Mouse (Mus musculus): ENCODE results near the gene Syne1. TPM values are rescaled to one million over a fixed set of nuclear protein-coding genes. Genes with fewer than 3 reads are reported as not detected.
"Not testable (repeated sequence)": the region's sequence is repeated elsewhere in the genome, so short reads cannot be mapped to it uniquely, and the experiment has no call there.

Gene Syne1
- total RNA-seq, 2 experiments from 2014 or later, result 34.7 to 54.5 TPM

- DNase-seq, result no peak
Measured at GRCm38 (mm10) chr10:5520695-5521094, 30.6 kb downstream of the Syne1 start.

- DNase-seq, result no peak
Measured at GRCm38 (mm10) chr10:5515330-5515729, 36.0 kb downstream of the Syne1 start.

GRCm38 (mm10) chr10:5514134-5514533 lies 37.1 kb downstream of the Syne1 start:
- DNase-seq, result no peak

- DNase-seq, result no peak
Measured at GRCm38 (mm10) chr10:5512285-5512684, 39.0 kb downstream of the Syne1 start.

GRCm38 (mm10) chr10:5511403-5511802 lies 39.9 kb downstream of the Syne1 start:
- DNase-seq, result no peak

- no peak for DNase-seq
Measured at GRCm38 (mm10) chr10:5507478-5507877, 43.8 kb downstream of the Syne1 start.

GRCm38 (mm10) chr10:5504761-5505160 lies 46.5 kb downstream of the Syne1 start:
- no peak for DNase-seq

- DNase-seq, result no peak
Measured at GRCm38 (mm10) chr10:5503909-5504308, 47.4 kb downstream of the Syne1 start.

GRCm38 (mm10) chr10:5499684-5500369 lies 51.5 kb downstream of the Syne1 start:
- DNase-seq, result not testable (repeated sequence)

GRCm38 (mm10) chr10:5497859-5498258 lies 53.4 kb downstream of the Syne1 start:
- no peak for DNase-seq

GRCm38 (mm10) chr10:5491050-5491449 lies 60.2 kb downstream of the Syne1 start:
- no peak for DNase-seq

- no peak for DNase-seq
Measured at GRCm38 (mm10) chr10:5490029-5490428, 61.3 kb downstream of the Syne1 start.

- DNase-seq, result no peak
Measured at GRCm38 (mm10) chr10:5488097-5488496, 63.2 kb downstream of the Syne1 start.

- no peak for DNase-seq
Measured at GRCm38 (mm10) chr10:5480552-5481550, 70.4 kb downstream of the Syne1 start.

GRCm38 (mm10) chr10:5480097-5480496 lies 71.2 kb downstream of the Syne1 start:
- no peak for DNase-seq

- DNase-seq, result no peak
Measured at GRCm38 (mm10) chr10:5468638-5469037, 82.6 kb downstream of the Syne1 start.

GRCm38 (mm10) chr10:5453830-5454229 lies 97.5 kb downstream of the Syne1 start:
- no peak for DNase-seq

- no peak for DNase-seq
Measured at GRCm38 (mm10) chr10:5449944-5450343, 101.3 kb downstream of the Syne1 start.

- no peak for DNase-seq
Measured at GRCm38 (mm10) chr10:5447950-5448716, 103.1 kb downstream of the Syne1 start.

- DNase-seq, result no peak
Measured at GRCm38 (mm10) chr10:5445313-5445712, 106.0 kb downstream of the Syne1 start.

GRCm38 (mm10) chr10:5443020-5443419 lies 108.3 kb downstream of the Syne1 start:
- DNase-seq, result no peak

GRCm38 (mm10) chr10:5439802-5440350 lies 111.4 kb downstream of the Syne1 start:
- DNase-seq, result no peak

All from gastrocnemius, postnatal 25 days (tissue).